Mouse (Mus musculus): ENCODE measurements around the gene Ccnd1.

The Ccnd1 gene

GRCm38 (mm10) chr7:144940003-144940571 is 362 bp upstream of the Ccnd1 start:
- in situ Hi-C loops (cut with MboI, MseI), result no loop called here

DNA sequence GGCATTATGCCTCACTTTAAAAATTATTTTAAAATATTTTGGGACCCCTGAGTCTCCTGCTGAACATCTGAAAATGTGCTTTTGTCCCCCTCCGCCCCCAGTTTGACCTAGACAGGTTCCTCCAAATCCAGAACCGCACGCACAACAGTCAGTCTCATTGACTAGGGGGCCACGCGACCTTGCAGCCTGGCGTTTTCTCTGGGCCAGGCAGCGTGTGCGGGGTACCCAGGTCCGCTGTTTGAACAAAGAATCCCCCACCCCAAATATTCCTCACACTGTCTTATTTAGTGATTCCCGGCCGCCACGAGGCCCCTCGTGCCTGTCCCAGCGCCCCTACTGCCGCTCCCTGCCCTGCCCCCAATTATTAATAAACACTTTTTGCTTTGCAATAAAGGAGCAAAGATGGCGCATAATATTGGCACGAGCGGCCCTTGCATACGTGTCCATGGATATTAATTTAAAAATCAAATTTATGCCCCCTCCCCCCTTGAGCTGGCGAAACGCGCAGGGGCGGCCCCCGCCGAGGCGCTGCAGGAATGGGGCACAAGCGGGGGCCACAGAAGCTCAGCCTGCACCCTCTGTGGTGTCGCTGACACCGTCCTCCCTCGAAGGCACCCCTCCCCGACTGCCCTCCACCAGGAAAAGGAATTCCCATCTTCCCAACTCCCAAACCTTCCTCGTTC is 923 bp downstream of the Ccnd1 start:
- in situ Hi-C loops (cut with MboI, MseI), result loop anchor here (5.0 kb wide), 1 partner anchor 303 kb away; no protein-coding TSS in a partner anchor

DNA sequence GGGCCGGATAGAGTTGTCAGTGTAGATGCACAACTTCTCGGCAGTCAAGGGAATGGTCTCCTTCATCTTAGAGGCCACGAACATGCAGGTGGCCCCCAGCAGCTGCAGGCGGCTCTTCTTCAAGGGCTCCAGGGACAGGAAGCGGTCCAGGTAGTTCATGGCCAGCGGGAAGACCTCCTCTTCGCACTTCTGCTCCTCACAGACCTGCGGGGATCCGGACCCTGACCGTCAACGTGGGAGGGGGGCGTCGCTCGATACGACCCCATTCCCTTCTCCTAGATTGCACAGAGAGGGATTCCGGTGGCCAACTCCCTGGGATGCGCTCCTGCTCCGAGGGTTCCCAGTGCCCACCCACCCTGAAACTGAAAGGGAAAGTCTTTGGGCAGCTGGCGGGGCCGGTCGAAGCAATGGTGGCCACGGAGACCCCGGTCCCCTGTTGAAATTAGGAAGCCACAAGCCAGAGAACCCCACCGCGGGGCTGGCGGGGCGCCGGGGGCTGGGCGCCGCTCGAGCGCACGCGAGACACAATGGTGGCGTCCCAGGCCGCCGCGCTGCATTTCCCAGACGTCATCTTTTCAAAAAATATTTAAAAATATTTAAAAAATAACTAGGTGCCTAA is 1.7 kb downstream of the Ccnd1 start:
- in situ Hi-C loops (cut with MboI, MseI), result loop anchor here (5.0 kb wide), 1 partner anchor 304 kb away; no protein-coding TSS in a partner anchor

- in situ Hi-C loops (cut with MboI, MseI), result loop anchor here (5.0 kb wide), 1 partner anchor 305 kb away; no protein-coding TSS in a partner anchor
Measured at GRCm38 (mm10) chr7:144937490-144937889, 2.2 kb downstream of the Ccnd1 start.

DNA sequence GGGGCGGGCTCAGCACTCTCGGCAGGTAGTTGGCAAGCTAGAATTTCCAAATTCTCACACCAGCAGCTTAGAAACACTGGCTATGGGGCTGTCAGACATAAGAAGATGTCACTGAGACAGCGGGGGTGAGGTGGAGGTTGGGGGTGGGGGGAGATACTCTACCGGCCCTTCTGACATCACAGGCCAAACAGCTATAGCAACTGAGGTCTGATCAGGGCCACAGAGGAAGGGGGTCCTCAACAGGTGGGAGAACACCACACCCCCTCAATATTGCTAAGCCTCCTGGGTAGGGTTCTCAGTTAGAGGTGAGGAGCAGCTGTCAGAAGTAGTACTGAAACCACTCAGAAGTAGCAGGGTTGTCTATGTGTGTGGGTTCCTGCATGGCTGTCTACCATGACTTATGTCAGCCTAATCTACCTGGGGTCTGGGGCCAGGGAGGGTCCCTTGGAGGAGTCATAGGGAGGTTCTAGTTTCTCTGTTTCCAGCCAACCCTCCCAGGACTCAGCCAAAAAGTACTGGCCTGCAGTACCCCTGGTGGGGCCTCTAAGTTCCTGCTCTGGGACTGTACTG is 3.3 kb downstream of the Ccnd1 start:
- in situ Hi-C loops (cut with MboI, MseI), result loop anchor here (5.0 kb wide), 1 partner anchor 306 kb away; no protein-coding TSS in a partner anchor

- in situ Hi-C loops (cut with MboI, MseI), result loop anchor here (5.0 kb wide), 1 partner anchor 307 kb away; no protein-coding TSS in a partner anchor
Measured at GRCm38 (mm10) chr7:144935563-144935962, 4.2 kb downstream of the Ccnd1 start.

DNA sequence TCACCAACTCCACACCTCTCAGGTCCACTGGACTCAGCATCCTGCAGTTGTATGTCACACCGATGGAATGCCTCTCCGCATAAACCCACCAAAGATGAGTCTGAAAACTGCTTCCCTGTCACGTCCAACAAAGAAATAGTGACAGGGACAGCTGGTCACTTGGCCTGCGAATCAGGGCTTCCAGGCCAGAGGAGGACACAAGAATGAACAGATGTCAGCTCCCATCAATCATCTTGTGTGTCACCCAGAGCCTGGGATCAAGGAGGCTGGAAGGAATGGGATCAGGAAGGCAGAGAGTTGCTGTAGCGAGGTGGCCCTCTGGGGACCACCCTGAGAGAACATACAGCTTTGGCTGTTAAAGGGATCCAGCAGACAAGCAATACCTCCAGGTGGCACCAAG is 4.8 kb downstream of the Ccnd1 start:
- in situ Hi-C loops (cut with MboI, MseI), result loop anchor here (5.0 kb wide), 1 partner anchor 307 kb away; no protein-coding TSS in a partner anchor

DNA sequence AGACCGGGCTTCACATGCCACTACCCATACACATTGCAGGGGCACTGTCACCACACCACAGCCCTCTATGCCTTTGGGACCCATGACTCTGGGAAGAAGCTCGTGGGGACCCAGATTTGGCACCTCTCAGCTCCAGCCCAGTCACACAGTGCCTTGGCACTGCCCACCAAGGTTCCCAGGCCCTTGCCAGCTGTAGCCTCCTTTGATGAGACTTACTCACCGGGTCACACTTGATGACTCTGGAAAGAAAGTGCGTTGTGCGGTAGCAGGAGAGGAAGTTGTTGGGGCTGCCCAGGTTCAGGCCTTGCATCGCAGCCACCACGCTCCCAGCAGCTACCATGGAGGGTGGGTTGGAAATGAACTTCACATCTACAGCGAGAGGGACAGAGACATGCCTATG is 5.9 kb downstream of the Ccnd1 start:
- in situ Hi-C loops (cut with MboI, MseI), result no loop called here

DNA sequence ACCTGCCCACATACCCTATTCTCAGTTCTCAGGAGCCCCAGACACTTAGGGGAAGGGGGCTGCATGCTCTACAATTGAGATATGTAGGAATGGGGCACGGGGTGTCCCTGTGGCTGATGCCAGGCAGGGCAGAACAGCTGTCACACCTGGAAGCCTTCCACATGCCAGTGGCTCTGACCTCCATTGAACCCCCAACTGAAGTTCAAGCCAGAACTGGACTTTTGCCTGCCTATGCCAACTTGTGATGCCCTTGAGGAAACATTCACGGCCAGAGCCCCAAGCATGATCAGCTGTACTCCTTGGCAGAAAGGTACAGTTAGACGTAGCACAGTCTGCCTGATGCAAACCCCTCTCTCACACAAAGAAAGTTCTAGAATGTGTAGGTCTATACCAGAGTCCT is 6.4 kb downstream of the Ccnd1 start:
- in situ Hi-C loops (cut with MboI, MseI), result no loop called here

GRCm38 (mm10) chr7:144932389-144932937 is 7.3 kb downstream of the Ccnd1 start:
- in situ Hi-C loops (cut with MboI, MseI), result no loop called here

DNA sequence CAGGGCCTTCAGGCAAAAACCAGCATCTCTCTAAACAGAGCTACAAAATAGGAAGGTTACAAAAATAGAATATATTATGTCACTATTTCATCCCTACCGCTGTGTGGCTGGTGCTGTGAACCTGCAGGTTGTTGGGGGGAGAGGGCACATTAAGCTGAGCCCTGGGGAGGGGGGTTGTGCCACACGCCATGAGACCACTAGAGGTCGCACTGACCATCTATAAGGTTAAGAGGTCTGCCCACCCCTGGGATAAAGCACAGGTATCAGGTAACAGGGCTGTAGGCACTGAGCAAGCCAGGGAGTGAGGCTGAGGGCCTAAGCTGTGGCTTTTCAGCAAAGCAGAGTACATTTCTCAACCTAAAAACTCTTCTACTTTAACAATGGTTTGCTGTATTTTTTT is 7.9 kb downstream of the Ccnd1 start:
- in situ Hi-C loops (cut with MboI, MseI), result no loop called here

DNA sequence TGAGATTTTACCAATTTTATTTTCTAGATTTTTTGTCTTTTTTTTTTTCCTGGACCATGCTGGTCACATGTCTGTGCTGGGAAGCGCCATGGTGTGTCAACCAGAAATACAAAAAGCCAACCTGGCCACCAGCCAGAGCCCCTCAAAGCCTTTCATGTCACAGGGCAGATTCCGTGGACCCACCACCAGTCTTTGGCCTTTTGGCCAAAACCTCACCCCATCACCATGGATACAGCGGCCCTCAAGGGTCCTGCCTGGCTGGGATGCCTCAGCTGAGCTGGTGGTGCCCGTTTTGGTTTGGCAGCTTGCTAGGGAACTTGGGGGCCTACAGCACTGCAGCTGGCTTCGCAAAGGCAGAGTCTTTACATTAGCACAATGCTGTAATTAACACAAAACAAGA is 9.8 kb downstream of the Ccnd1 start:
- in situ Hi-C loops (cut with MboI, MseI), result no loop called here

DNA sequence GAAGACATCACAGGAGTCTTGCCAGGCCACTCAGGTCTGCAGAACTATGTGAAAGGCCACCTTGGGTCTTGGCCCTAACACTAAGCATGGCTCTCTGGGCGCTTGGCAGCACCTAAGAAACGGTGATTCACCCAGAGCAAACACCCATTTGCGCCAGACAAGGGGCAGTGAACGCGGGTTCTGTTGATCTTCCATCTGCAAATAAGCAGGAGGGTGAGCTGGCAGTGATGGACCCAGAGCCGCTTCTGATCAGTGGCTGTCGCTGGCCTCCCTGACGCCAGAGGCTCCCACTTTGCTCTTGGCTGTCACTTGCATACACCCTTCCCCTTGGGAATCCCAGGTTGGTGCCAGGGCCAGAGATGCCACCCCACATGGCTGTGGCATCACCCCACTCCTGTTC is 10.2 kb downstream of the Ccnd1 start:
- in situ Hi-C loops (cut with MboI, MseI), result no loop called here

GRCm38 (mm10) chr7:144928889-144929210 is 10.9 kb downstream of the Ccnd1 start:
- in situ Hi-C loops (cut with MboI, MseI), result no loop called here

GRCm38 (mm10) chr7:144928009-144928888 is 11.5 kb downstream of the Ccnd1 start:
- in situ Hi-C loops (cut with MboI, MseI), result no loop called here

DNA sequence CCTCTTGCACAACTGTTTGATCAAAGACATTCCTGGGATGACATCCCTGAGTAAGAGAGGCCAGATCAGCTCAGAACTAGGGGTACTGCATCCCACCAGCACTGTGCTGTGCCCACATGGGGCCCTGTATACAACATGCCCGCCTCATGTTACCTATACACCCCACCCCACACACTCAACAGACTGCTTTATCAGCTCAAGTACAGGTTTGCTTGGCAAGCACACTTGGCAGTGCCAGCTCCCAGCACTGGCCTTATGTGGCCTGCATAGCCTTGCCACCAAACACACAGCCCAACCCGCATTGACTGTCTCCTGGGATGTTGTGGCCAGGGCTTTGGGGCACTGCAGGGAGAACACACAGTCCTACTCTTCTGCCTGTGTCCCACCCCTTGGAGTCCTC is 12.1 kb downstream of the Ccnd1 start:
- in situ Hi-C loops (cut with MboI, MseI), result no loop called here

DNA sequence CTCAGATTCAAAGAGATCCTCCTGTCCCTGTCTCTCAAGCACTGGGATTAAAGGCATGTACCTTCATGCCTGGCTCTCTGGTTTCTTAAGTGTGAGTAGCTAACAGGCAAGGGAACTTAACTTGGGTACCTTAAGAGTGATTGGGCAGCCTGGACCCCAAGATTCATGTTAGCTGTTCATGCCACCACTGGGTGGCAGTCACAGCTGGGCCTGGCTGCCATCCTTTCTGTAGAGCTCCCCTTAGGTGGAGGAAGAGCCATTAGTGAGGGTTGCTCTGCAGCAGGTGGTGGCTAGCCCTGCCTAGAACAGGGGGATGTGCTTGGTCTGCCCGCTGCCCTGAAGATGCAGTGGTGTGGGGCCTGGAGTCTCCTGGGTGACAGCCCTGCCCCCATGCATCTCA is 20.9 kb downstream of the Ccnd1 start:
- in situ Hi-C loops (cut with MboI, MseI), result loop anchor here (25.0 kb wide), 1 partner anchor 1107 kb away; the partner anchor contains the start of genes Dhcr7 and Nadsyn1

- in situ Hi-C loops (cut with MboI, MseI), result loop anchor here (25.0 kb wide), 1 partner anchor 1103 kb away; the partner anchor contains the start of genes Dhcr7 and Nadsyn1
Measured at GRCm38 (mm10) chr7:144914948-144915750, 24.6 kb downstream of the Ccnd1 start, which contains the start of gene LTO1. Gene LTO1, plus strand, starts transcription at chr7:144915100.

DNA sequence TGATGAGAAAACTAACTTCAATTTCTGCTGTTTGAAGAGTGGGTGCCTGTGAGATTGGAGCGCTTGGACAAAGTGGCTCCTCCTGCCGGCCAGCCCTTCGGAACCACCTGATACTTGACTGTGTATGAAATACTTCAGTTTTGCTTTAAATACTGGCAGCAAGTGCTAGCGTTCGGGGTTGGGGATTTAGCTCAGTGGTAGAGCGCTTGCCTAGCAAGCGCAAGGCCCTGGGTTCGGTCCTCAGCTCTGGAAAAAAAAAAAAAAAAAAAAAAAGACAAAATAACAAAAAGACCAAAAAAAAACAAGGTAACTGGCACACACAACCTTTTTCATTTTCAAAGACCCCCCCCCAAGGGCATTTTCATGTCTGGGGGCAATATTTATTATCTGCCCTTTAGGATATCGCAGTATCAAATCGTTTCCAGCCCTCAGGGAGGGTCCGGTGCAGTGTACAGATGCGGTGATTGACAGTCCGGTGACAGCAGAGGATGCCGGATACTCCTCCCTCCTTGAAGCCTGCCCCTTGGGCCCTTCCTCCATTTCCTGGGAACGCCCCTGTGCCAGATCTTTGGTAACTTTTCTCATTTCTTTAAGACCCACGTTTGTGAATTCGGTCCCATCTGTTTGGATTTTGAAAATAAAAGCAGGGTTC is 25.3 kb downstream of the Ccnd1 start:
- in situ Hi-C loops (cut with MboI, MseI), result loop anchor here (25.0 kb wide), 1 partner anchor 1102 kb away; the partner anchor contains the start of genes Dhcr7 and Nadsyn1

Data from T-helper 2 cell (primary cell).